ENCODE assay signal across 9 mouse cellular contexts in genomic region chr11:106737178-106737621, GRCm38 (mm10). TPM values are rescaled to one million over a fixed set of nuclear protein-coding genes. Genes with fewer than 3 reads are reported as not detected.
DNase-seq lines count a peak whose midpoint lies in the region; ATAC-seq and TF ChIP-seq lines count a peak whose summit lies in the region.
"Had no signal": no experiment of that assay in that cellular context is flagged by ENCODE, and none has a peak within 500 bp of the region (broad histone marks: within the 10 kb centered on the region; RNA-seq: fewer than 3 reads in every experiment).

No protein-coding gene starts in this region.

- no peak for TF ChIP-seq POLR2A in brain, embryonic 14.5 days (IDR thresholded peaks at IDR 0.05; ENCODE audit: borderline replicate concordance, extremely low read depth, insufficient read depth, insufficient read length, poor library complexity, severe bottlenecking)

- no peaks in the 10 kb centered on the region for H3K27me3 ChIP-seq in forebrain, embryonic 11.5 days (ENCODE audit: control insufficient read depth, insufficient read depth, low read length)
- no peaks in the 10 kb centered on the region for H3K27me3 ChIP-seq in stomach, embryonic 14.5 days (ENCODE audit: control insufficient read depth, insufficient read depth, low read length)
- H3K27me3 ChIP-seq: limb, embryonic 12.5 days had no signal

- no peak overlapping the region for H3K4me3 ChIP-seq in forebrain, embryonic 11.5 days (ENCODE audit: low read depth, low read length)
- H3K4me3 ChIP-seq in stomach, embryonic 14.5 days (ENCODE audit: low read depth, low read length), result no peak overlapping the region
- H3K4me3 ChIP-seq: limb, embryonic 12.5 days had no signal

- H3K9ac ChIP-seq in forebrain, embryonic 11.5 days (ENCODE audit: low read length), result peak overlapping the region; percentile 5; the same call in 1 of the 2 replicates
- H3K9ac ChIP-seq in stomach, embryonic 14.5 days (replicated peaks; ENCODE audit: low read depth, low read length), result no peak overlapping the region
- H3K9ac ChIP-seq: limb, embryonic 12.5 days had no signal

- intact Hi-C loops in heart, postnatal 14 days (cut with DNase I), result no loop called here

- H3K4me2 ChIP-seq in forebrain, embryonic 11.5 days (ENCODE audit: low read depth, low read length, severe bottlenecking), result no peak overlapping the region
- no peak overlapping the region for H3K4me2 ChIP-seq in stomach, embryonic 14.5 days (replicated peaks; ENCODE audit: low read depth, low read length)
- H3K4me2 ChIP-seq: limb, embryonic 12.5 days had no signal

- peaks cover 10% of the 10 kb centered on the region; the same call in 1 of the 2 replicates for H3K4me1 ChIP-seq in forebrain, embryonic 11.5 days (replicated peaks; ENCODE audit: control insufficient read depth, insufficient read depth, low read length)
- H3K4me1 ChIP-seq in stomach, embryonic 14.5 days (ENCODE audit: control insufficient read depth, insufficient read depth, low read length), result 0 out of 2 replicates have a peak, but pooled peaks cover 8% of the 10 kb centered on the region

- ATAC-seq in forebrain, embryonic 11.5 days (replicated peaks; ENCODE audit: low FRiP score), result 0 out of 2 replicates have a peak, but pooled peaks have one; percentile 24
- no peak for ATAC-seq in stomach, embryonic 14.5 days (ENCODE audit: insufficient number of reproducible peaks, insufficient read depth, low FRiP score, low read depth)
- no peak for ATAC-seq in megakaryocyte-erythroid progenitor cell, adult 5-6 weeks (replicated peaks; ENCODE audit: low FRiP score, low TSS enrichment, poor library complexity, severe bottlenecking)

- WGBS in forebrain, embryonic 11.5 days, result 13% methylated on average over 12 of the region's 12 CpGs
- WGBS in stomach, embryonic 14.5 days, result 34% methylated on average over 12 of the region's 12 CpGs

- peak; percentile 85 for DNase-seq in brain, embryonic 14.5 days (ENCODE audit: low read depth)
- DNase-seq in forebrain, embryonic 11.5 days (ENCODE audit: low spot score), result no peak
- peak; percentile 53 to 58 for DNase-seq in heart, postnatal 14 days
- peak; percentile 72 for DNase-seq in kidney, postnatal 14 days
- DNase-seq in lung, postnatal 14 days, result peak; percentile 33
- DNase-seq in liver, result no peak

- TF ChIP-seq CTCF in brain, embryonic 14.5 days (IDR thresholded peaks at IDR 0.05; ENCODE audit: borderline replicate concordance, extremely low read depth, insufficient read depth, insufficient read length), result no peak

- peak overlapping the region; percentile 53 for H3K27ac ChIP-seq in forebrain, embryonic 11.5 days (ENCODE audit: low read depth, low read length)
- H3K27ac ChIP-seq in stomach, embryonic 14.5 days (ENCODE audit: low read length), result 0 out of 2 replicates have a peak overlapping the region, but pooled peaks have one; percentile 44

- H3K36me3 ChIP-seq in forebrain, embryonic 11.5 days (ENCODE audit: control insufficient read depth, insufficient read depth, low read length), result no peaks in the 10 kb centered on the region
- no peaks in the 10 kb centered on the region for H3K36me3 ChIP-seq in stomach, embryonic 14.5 days (ENCODE audit: control insufficient read depth, insufficient read depth, low read length)
- H3K36me3 ChIP-seq: limb, embryonic 12.5 days had no signal

- no peaks in the 10 kb centered on the region for H3K9me3 ChIP-seq in forebrain, embryonic 11.5 days (ENCODE audit: control insufficient read depth, low read length)
- no peaks in the 10 kb centered on the region for H3K9me3 ChIP-seq in stomach, embryonic 14.5 days (ENCODE audit: control insufficient read depth, low read depth, low read length)
- H3K9me3 ChIP-seq: limb, embryonic 12.5 days had no signal

RNA-seq across cellular contexts. Expression of gene Pecam1, which starts 13.2 kb away (rescaled TPM):
- 15.7 and 24.8 TPM in 2 replicates for polyA plus RNA-seq in brain, embryonic 14.5 days (2012; rRNA removed)
- 15.4 and 18.8 TPM in 2 replicates for polyA plus RNA-seq in forebrain, embryonic 11.5 days (2014; fragmentation: Nextera tagmentation; extraction: Ambion mirVana)
- total RNA-seq in heart, postnatal 14 days (2021), result 100 to 1,000 TPM; 173 to 180 TPM
- 41.9 and 45.2 TPM in 2 replicates for polyA plus RNA-seq in stomach, embryonic 14.5 days (2014; fragmentation: Nextera tagmentation; extraction: Ambion mirVana)
- 9.2 and 11.1 TPM in 2 replicates for total RNA-seq in megakaryocyte-erythroid progenitor cell, adult 5-6 weeks (2014; fragmentation: Nextera tagmentation)
- total RNA-seq in megakaryocyte-erythroid progenitor cell, adult 5-6 weeks (2017), result 8.8 and 14.6 TPM in 2 replicates

RNA-seq across cellular contexts. Expression of gene Milr1, which starts 13.8 kb away (rescaled TPM):
- 0.36 and 0.38 TPM in 2 replicates for polyA plus RNA-seq in brain, embryonic 14.5 days (2012; rRNA removed)
- polyA plus RNA-seq in forebrain, embryonic 11.5 days (2014; fragmentation: Nextera tagmentation; extraction: Ambion mirVana), result 0.63 and 1.3 TPM in 2 replicates
- total RNA-seq in heart, postnatal 14 days (2021), result 1 to 10 TPM; 1.3 to 1.4 TPM
- polyA plus RNA-seq in stomach, embryonic 14.5 days (2014; fragmentation: Nextera tagmentation; extraction: Ambion mirVana), result 1.9 and 2.8 TPM in 2 replicates
- 1.3 and 2.7 TPM in 2 replicates for total RNA-seq in megakaryocyte-erythroid progenitor cell, adult 5-6 weeks (2014; fragmentation: Nextera tagmentation)
- 3.4 and 3.5 TPM in 2 replicates for total RNA-seq in megakaryocyte-erythroid progenitor cell, adult 5-6 weeks (2017)

RNA-seq across cellular contexts. Expression of gene Polg2, which starts 42.1 kb away (rescaled TPM):
- polyA plus RNA-seq in brain, embryonic 14.5 days (2012; rRNA removed), result 9.0 and 10.3 TPM in 2 replicates
- polyA plus RNA-seq in forebrain, embryonic 11.5 days (2014; fragmentation: Nextera tagmentation; extraction: Ambion mirVana), result 8.9 and 9.1 TPM in 2 replicates
- total RNA-seq in heart, postnatal 14 days (2021), result 1 to 10 TPM; 3.8 to 4.1 TPM
- 10.1 and 11.8 TPM in 2 replicates for polyA plus RNA-seq in stomach, embryonic 14.5 days (2014; fragmentation: Nextera tagmentation; extraction: Ambion mirVana)
- total RNA-seq in megakaryocyte-erythroid progenitor cell, adult 5-6 weeks (2014; fragmentation: Nextera tagmentation), result 6.8 and 15.3 TPM in 2 replicates
- total RNA-seq in megakaryocyte-erythroid progenitor cell, adult 5-6 weeks (2017), result 16.4 and 18.1 TPM in 2 replicates

RNA-seq across cellular contexts. Expression of gene Ddx5, which starts 51.8 kb away (rescaled TPM):
- 597 and 653 TPM in 2 replicates for polyA plus RNA-seq in brain, embryonic 14.5 days (2012; rRNA removed)
- polyA plus RNA-seq in forebrain, embryonic 11.5 days (2014; fragmentation: Nextera tagmentation; extraction: Ambion mirVana), result 508 and 538 TPM in 2 replicates
- 100 to 1,000 TPM; 425 to 428 TPM for total RNA-seq in heart, postnatal 14 days (2021)
- 396 and 414 TPM in 2 replicates for polyA plus RNA-seq in stomach, embryonic 14.5 days (2014; fragmentation: Nextera tagmentation; extraction: Ambion mirVana)
- 569 and 578 TPM in 2 replicates for total RNA-seq in megakaryocyte-erythroid progenitor cell, adult 5-6 weeks (2014; fragmentation: Nextera tagmentation)
- 1,198 and 1,708 TPM in 2 replicates for total RNA-seq in megakaryocyte-erythroid progenitor cell, adult 5-6 weeks (2017)

RNA-seq across cellular contexts. Expression of gene Cep95, which starts 51.9 kb away (rescaled TPM):
- 20.3 and 22.3 TPM in 2 replicates for polyA plus RNA-seq in brain, embryonic 14.5 days (2012; rRNA removed)
- 20.8 and 23.0 TPM in 2 replicates for polyA plus RNA-seq in forebrain, embryonic 11.5 days (2014; fragmentation: Nextera tagmentation; extraction: Ambion mirVana)
- total RNA-seq in heart, postnatal 14 days (2021), result 1 to 10 TPM; 8.2 to 8.3 TPM
- 22.0 and 22.7 TPM in 2 replicates for polyA plus RNA-seq in stomach, embryonic 14.5 days (2014; fragmentation: Nextera tagmentation; extraction: Ambion mirVana)
- 52.0 and 58.1 TPM in 2 replicates for total RNA-seq in megakaryocyte-erythroid progenitor cell, adult 5-6 weeks (2014; fragmentation: Nextera tagmentation)
- total RNA-seq in megakaryocyte-erythroid progenitor cell, adult 5-6 weeks (2017), result 25.2 and 42.1 TPM in 2 replicates

Comparison
In these comparisons a context has a peak if more than half of its experiments do, and no peak if none do; other contexts are left out.
1. DNase-seq: peak in brain, embryonic 14.5 days (single experiment), heart, postnatal 14 days (2 of 2), kidney, postnatal 14 days (single experiment) and lung, postnatal 14 days (single experiment); none in forebrain, embryonic 11.5 days (single experiment) and liver (single experiment).